In the genomic region with DNA sequence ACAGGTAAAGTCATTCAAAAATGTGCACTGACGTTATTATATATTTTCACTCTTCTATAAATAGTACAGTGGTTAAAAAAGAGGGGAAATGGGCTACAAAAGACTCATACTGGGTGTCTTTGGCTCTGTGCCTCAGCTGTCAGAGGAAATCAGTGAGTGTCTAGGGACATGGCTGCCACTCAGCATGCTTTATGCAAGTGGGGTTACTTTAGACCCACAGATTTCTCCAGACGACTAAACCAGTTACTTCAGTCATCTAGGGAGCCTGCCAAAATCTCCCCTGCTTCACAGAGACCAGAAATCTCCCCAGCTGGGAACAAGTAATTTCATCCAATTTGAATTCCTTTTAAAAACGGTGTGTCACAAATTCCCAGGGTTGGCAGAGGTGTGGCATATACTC, we compare ENCODE assay signal across 23 mouse cellular contexts. TPM values are rescaled to one million over a fixed set of nuclear protein-coding genes. Genes with fewer than 3 reads are reported as not detected.
A peak's percentile ranks its signal among the peaks of the same experiment; 100 is the strongest.
DNase-seq lines count a peak whose midpoint lies in the region; ATAC-seq and TF ChIP-seq lines count a peak whose summit lies in the region.
"Had no signal": no experiment of that assay in that cellular context is flagged by ENCODE, and none has a peak within 500 bp of the region (broad histone marks: within the 10 kb centered on the region; RNA-seq: fewer than 3 reads in every experiment).

No protein-coding gene starts in this region.

- H3K79me2 ChIP-seq in CH12.LX (replicated peaks; ENCODE audit: control insufficient read depth, extremely low read depth, insufficient read depth, poor library complexity, severe bottlenecking), result no peaks in the 10 kb centered on the region

- TF ChIP-seq EP300 in CH12.LX (IDR thresholded peaks at IDR 0.05; ENCODE audit: low read length), result no peak

- peaks cover 0 to 33% of the 10 kb centered on the region in 2 experiments for H3K36me3 ChIP-seq in CH12.LX (replicated peaks in 1 of 2; ENCODE audit: control insufficient read depth in 1 of 2, insufficient read depth in 1 of 2, low read length in 1 of 2)
- no peaks in the 10 kb centered on the region for H3K36me3 ChIP-seq in neural tube, embryonic 15.5 days

- no peak overlapping the region for H3K4me2 ChIP-seq in CH12.LX (ENCODE audit: insufficient read depth, low read depth, poor library complexity, severe bottlenecking)
- H3K4me2 ChIP-seq in neural tube, embryonic 15.5 days, result no peak overlapping the region
- H3K4me2 ChIP-seq: hindbrain, embryonic 14.5 days; limb, embryonic 13.5 days; liver, embryonic 15.5 days had no signal

- intact Hi-C loops in left cerebral cortex, postnatal 14 days (cut with DNase I), result no loop called here

- no peak for TF ChIP-seq RAD21 in CH12.LX (IDR thresholded peaks at IDR 0.05; ENCODE audit: low read depth, low read length)

- no peak for TF ChIP-seq POLR2A in CH12.LX (IDR thresholded peaks at IDR 0.05; ENCODE audit: low read depth, low read length)

- no peak for TF ChIP-seq CTCF in CH12.LX (conservative IDR thresholded peaks at IDR 0.05 in 1 of 2, IDR thresholded peaks at IDR 0.05 in 1 of 2; ENCODE audit: low read depth in 2 of 2, low read length in 2 of 2)

- in situ Hi-C loops in CH12.LX (cut with MboI; ENCODE audit: low pct_ligation_motif_present, low pct_unique_long_range_greater_than_20kb, low sequenced_read_pairs), result no loop called here

- no peak overlapping the region for H3K4me3 ChIP-seq in CH12.LX (replicated peaks in 1 of 3; ENCODE audit: low read depth in 2 of 3, low read length in 2 of 3, poor library complexity in 1 of 3)
- no peak overlapping the region for H3K4me3 ChIP-seq in neural tube, embryonic 15.5 days (replicated peaks)
- H3K4me3 ChIP-seq: heart, embryonic 10.5 days; limb, embryonic 13.5 days; liver, embryonic 15.5 days; megakaryocyte, embryonic 14.5 days; myocyte had no signal

- ATAC-seq in monocyte, adult 5-6 weeks (replicated peaks; ENCODE audit: insufficient number of reproducible peaks, low FRiP score, low TSS enrichment, poor library complexity, severe bottlenecking), result no peak
- ATAC-seq in neural tube, embryonic 15.5 days (ENCODE audit: low FRiP score), result no peak
- ATAC-seq: intestine, postnatal 0 days had no signal

- WGBS in neural tube, embryonic 15.5 days, result 50% methylated on average over 3 of the region's 3 CpGs

- no peaks in the 10 kb centered on the region for H3K27me3 ChIP-seq in CH12.LX (replicated peaks)
- no peaks in the 10 kb centered on the region for H3K27me3 ChIP-seq in neural tube, embryonic 15.5 days (replicated peaks)
- H3K27me3 ChIP-seq: limb, embryonic 13.5 days; liver, embryonic 15.5 days; megakaryocyte, embryonic 14.5 days had no signal

- peak; percentile 37 to 46 for DNase-seq in cerebellum, postnatal 14 days
- DNase-seq in cerebellum, adult 11-12 months, result no peak
- peak; percentile 32 to 55 for DNase-seq in left cerebral cortex, postnatal 14 days (ENCODE audit: low spot score in 2 of 2)
- DNase-seq in left cerebral cortex, adult 9 months (ENCODE audit: low spot score in 2 of 2), result no peak
- DNase-seq in CH12.LX (ENCODE audit: extremely low read depth), result peak; percentile 12
- peak; percentile 57 for DNase-seq in brain, adult 2 months (ENCODE audit: low read depth, low spot score)
- DNase-seq: adrenal gland, postnatal 14 days; gastrocnemius, postnatal 36 days; heart, postnatal 10 days; lung, postnatal 14 days; right cerebral cortex, postnatal 4 days; thymus, postnatal 36 days had no signal

- no peak overlapping the region for H3K9ac ChIP-seq in CH12.LX (ENCODE audit: insufficient read depth, low read depth)
- no peak overlapping the region for H3K9ac ChIP-seq in neural tube, embryonic 15.5 days (replicated peaks)
- H3K9ac ChIP-seq: hindbrain, embryonic 14.5 days; limb, embryonic 13.5 days; liver, embryonic 15.5 days had no signal

- H3K27ac ChIP-seq in CH12.LX (ENCODE audit: insufficient read depth, low read depth), result no peak overlapping the region
- H3K27ac ChIP-seq in neural tube, embryonic 15.5 days (replicated peaks), result no peak overlapping the region
- H3K27ac ChIP-seq: heart, embryonic 10.5 days; hindbrain, embryonic 14.5 days; kidney, postnatal 0 days; limb, embryonic 13.5 days; liver, embryonic 15.5 days had no signal

- dilution Hi-C loops in CH12.LX (cut with MboI; ENCODE audit: extremely low pct_ligation_motif_present, extremely low pct_unique_long_range_greater_than_20kb, low sequenced_read_pairs), result no loop called here

- H3K4me1 ChIP-seq in CH12.LX (ENCODE audit: control insufficient read depth in 1 of 2, insufficient read depth in 2 of 2), result no peaks in the 10 kb centered on the region
- H3K4me1 ChIP-seq in neural tube, embryonic 15.5 days, result no peaks in the 10 kb centered on the region
- H3K4me1 ChIP-seq: liver, embryonic 15.5 days had no signal

- H3K9me3 ChIP-seq in CH12.LX (replicated peaks; ENCODE audit: low read length), result peaks cover 3% of the 10 kb centered on the region
- no peaks in the 10 kb centered on the region for H3K9me3 ChIP-seq in neural tube, embryonic 15.5 days (replicated peaks)
- H3K9me3 ChIP-seq: G1E; heart, embryonic 10.5 days; limb, embryonic 13.5 days; liver, embryonic 15.5 days had no signal

TF ChIP-seq in CH12.LX, 34 proteins besides CTCF, POLR2A, EP300 and RAD21:
- TF ChIP-seq MAFK (IDR thresholded peaks at IDR 0.05; ENCODE audit: insufficient replicate concordance, low read length) (no peak), JUN (IDR thresholded peaks at IDR 0.05; ENCODE audit: insufficient read depth, low read depth, low read length) (no peak), NRF1 (IDR thresholded peaks at IDR 0.05; ENCODE audit: low read depth, low read length) (no peak), GABPA (IDR thresholded peaks at IDR 0.05; ENCODE audit: insufficient replicate concordance, low read depth, low read length) (no peak), PAX5 (IDR thresholded peaks at IDR 0.05; ENCODE audit: low read length) (no peak), KAT2A (IDR thresholded peaks at IDR 0.05; ENCODE audit: insufficient replicate concordance, low read length) (no peak), ETS1 (conservative IDR thresholded peaks at IDR 0.05; ENCODE audit: low read depth, low read length) (no peak), USF1 (IDR thresholded peaks at IDR 0.05; ENCODE audit: low read depth, low read length) (no peak), E2F4 (IDR thresholded peaks at IDR 0.05; ENCODE audit: insufficient replicate concordance, low read depth, low read length) (no peak), MAX (IDR thresholded peaks at IDR 0.05; ENCODE audit: low read length) (no peak), MYC (IDR thresholded peaks at IDR 0.05; ENCODE audit: low read depth, low read length) (no peak), POLR2AphosphoS2 (IDR thresholded peaks at IDR 0.05; ENCODE audit: low read depth, low read length) (no peak), BHLHE40 (IDR thresholded peaks at IDR 0.05; ENCODE audit: low read depth, low read length) (no peak), RCOR1 (conservative IDR thresholded peaks at IDR 0.05; ENCODE audit: low read depth, low read length) (no peak), HCFC1 (IDR thresholded peaks at IDR 0.05; ENCODE audit: low read depth, low read length) (no peak)

RNA-seq across cellular contexts. Expression of gene Chst2, which starts 45.4 kb away (rescaled TPM):
- 100 to 1,000 TPM; 103 TPM for total RNA-seq in left cerebral cortex, postnatal 14 days (2021)
- total RNA-seq in CH12.LX (2012; rRNA removed) (not detected in 2 replicates), CH12.LX (2014; rRNA removed) (not detected in 2 replicates)
- not detected in 2 replicates for polyA plus RNA-seq in CH12.LX (2012; ENCODE audit: insufficient read length, low read depth)
- total RNA-seq in monocyte, adult 5-6 weeks (2017), result 0.10 to 0.32 TPM (median 0.19 TPM) in 3 replicates
- 14.6 and 15.9 TPM in 2 replicates for polyA plus RNA-seq in neural tube, embryonic 15.5 days (2015; fragmentation: Nextera tagmentation; extraction: Ambion mirVana)
- polyA plus RNA-seq: G1E had no signal

RNA-seq across cellular contexts. Expression of gene U2surp, which starts 59.9 kb away (rescaled TPM):
- total RNA-seq in left cerebral cortex, postnatal 14 days (2021), result 10 to 100 TPM; 57.6 to 60.7 TPM
- total RNA-seq in CH12.LX (2012; rRNA removed), result 46.5 and 64.0 TPM in 2 replicates
- 87.7 and 121 TPM in 2 replicates for total RNA-seq in CH12.LX (2014; rRNA removed)
- polyA plus RNA-seq in CH12.LX (2012; ENCODE audit: insufficient read length, low read depth), result 100 and 103 TPM in 2 replicates
- 105 to 140 TPM (median 116 TPM) in 3 replicates for total RNA-seq in monocyte, adult 5-6 weeks (2017)
- polyA plus RNA-seq in neural tube, embryonic 15.5 days (2015; fragmentation: Nextera tagmentation; extraction: Ambion mirVana), result 115 and 128 TPM in 2 replicates

Comparison
In these comparisons a context has a peak if more than half of its experiments do, and no peak if none do; other contexts are left out.
1. DNase-seq: peak in cerebellum, postnatal 14 days (2 of 2), left cerebral cortex, postnatal 14 days (2 of 2), CH12.LX (single experiment) and brain, adult 2 months (single experiment); none in cerebellum, adult 11-12 months (single experiment) and left cerebral cortex, adult 9 months (0 of 2).
2. RNA of gene Chst2, which starts 45.4 kb away (total RNA-seq): 103 TPM in left cerebral cortex, postnatal 14 days; 0.10 to 0.32 TPM in monocyte, adult 5-6 weeks and not detected in CH12.LX; every median in the first group is over 10 times any median in the second.